Mouse (Mus musculus) forebrain, embryonic 12.5 days (tissue): ENCODE results near the gene Nudcd3. TPM values are rescaled to one million over a fixed set of nuclear protein-coding genes. Genes with fewer than 3 reads are reported as not detected.
"Not testable (repeated sequence)": the region's sequence is repeated elsewhere in the genome, so short reads cannot be mapped to it uniquely, and the experiment has no call there.

Source experiments
- ATAC-seq: fragments of 200-750 bp; cut with Nextera tagmentation; 2 replicates; pipeline ENCODE4 v1.8.0; 2017; ENCODE audit warnings: moderate TSS enrichment; ENCODE audit not compliant: low FRiP score
- H3K27ac ChIP-seq: fragments of 300-500 bp; sonication (generic); 2 replicates; pipeline ENCODE4 v1.5.1; 2016; ENCODE audit warnings: mild to moderate bottlenecking
- H3K27me3 ChIP-seq: fragments of 300-500 bp; sonication (generic); 2 replicates; pipeline ENCODE4 v1.6.1; 2016; ENCODE audit warnings: mild to moderate bottlenecking
- H3K36me3 ChIP-seq: fragments of 300-500 bp; sonication (generic); replicated peaks from 2 replicates; pipeline ENCODE4 v1.6.1; 2016; ENCODE audit warnings: mild to moderate bottlenecking
- H3K4me1 ChIP-seq: fragments of 300-500 bp; sonication (generic); 2 replicates; pipeline ENCODE4 v1.6.1; 2016
- H3K4me2 ChIP-seq: fragments of 300-500 bp; sonication (generic); 2 replicates; pipeline ENCODE4 v1.6.1; 2016; ENCODE audit warnings: mild to moderate bottlenecking, moderate library complexity
- H3K4me3 ChIP-seq: fragments of 300-500 bp; sonication (generic); replicated peaks from 2 replicates; pipeline ENCODE4 v1.5.1; 2016; ENCODE audit warnings: mild to moderate bottlenecking
- H3K9ac ChIP-seq: fragments of 300-500 bp; sonication (generic); 2 replicates; pipeline ENCODE4 v1.6.1; 2016; ENCODE audit warnings: mild to moderate bottlenecking
- H3K9me3 ChIP-seq: fragments of 300-500 bp; sonication (generic); 2 replicates; pipeline ENCODE4 v1.6.1; 2016
- WGBS: fragments of 180-500 bp; shearing (Covaris S2); methylation state at CpG from one replicate; pipeline ENCODE4 v1.1.7; 2016; 5-methylcytosine and 5-hydroxymethylcytosine counted together
- polyA plus RNA-seq: library from polyadenylated mRNA; unstranded; fragments of >200 nt; fragmentation: Nextera tagmentation; extraction: Ambion mirVana; gene quantifications from 2 replicates; pipeline ENCODE4 v1.2.1, GENCODE M21; 2016

Gene Nudcd3
- polyA plus RNA-seq, 1 experiment from 2014 or later = 60.5 TPM

DNA sequence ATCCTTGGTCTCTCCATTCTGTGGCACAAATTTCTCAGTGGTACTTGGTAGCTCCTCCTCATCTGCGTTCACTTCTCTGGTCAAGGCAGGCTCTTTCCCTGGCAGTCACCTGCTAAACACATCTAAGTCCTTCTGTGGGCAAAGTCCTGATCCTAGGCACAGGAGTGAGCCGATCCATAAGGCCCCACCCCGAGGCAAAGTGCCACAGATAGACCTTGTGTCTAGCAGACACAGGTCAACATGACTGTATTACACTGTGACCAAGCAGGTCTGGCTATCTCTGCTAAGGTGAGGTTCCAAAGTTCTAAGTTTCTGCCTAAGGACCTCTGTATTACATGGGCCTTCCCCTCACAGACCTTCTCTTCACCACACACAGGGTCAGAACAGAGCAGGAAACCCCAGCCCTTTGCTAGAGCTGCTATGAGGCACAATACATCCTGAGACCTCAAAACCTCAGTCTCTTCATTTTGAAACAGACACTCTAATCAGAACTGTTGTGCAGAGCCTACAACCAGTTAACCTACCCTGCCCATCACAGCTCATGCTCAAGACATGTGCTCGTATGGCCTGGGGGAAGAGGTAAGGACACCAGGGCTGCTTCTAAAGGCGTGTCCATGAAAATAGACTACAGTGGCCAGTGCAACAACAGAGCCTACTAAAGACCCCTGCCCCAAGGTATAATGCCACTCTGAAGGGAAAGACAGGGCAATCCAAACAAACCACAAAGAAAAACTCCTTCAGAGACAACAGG is 88.3 kb downstream of the Nudcd3 start:
- 91% methylated on average over 5 of the region's 5 CpGs for WGBS
- H3K36me3 ChIP-seq = peaks cover 68% of the 10 kb centered on the region

DNA sequence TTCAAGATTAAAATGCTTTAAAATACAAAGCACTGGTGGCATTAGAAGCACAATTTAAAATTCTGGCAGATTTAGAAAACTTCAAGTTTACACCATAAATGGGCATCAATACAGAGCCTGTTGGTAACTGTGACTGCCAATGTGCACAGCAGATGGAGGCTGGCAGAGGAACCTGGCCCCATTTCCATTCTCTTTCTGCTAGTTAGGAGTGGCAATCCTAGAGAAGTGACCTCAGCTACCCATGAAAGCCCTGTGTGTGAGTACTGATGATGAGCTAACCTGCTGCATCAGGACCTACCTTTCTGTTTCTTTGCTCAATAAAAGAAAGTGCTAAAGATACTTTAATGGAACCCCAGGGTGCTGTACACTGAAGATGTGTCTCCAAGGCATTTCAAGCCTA is 90.2 kb downstream of the Nudcd3 start:
- Histone ChIP-seq H3K4me1 (no peaks in the 10 kb centered on the region), H3K9me3 (no peaks in the 10 kb centered on the region), H3K4me2 (no peak overlapping the region), H3K27me3 (no peaks in the 10 kb centered on the region), H3K9ac (no peak overlapping the region), H3K27ac (no peak overlapping the region), H3K4me3 (no peak overlapping the region), H3K36me3 (peaks cover 79% of the 10 kb centered on the region)
- ATAC-seq = no peak

More for the DNA sequence above, 88.3 kb downstream of the Nudcd3 start:
- H3K9me3 ChIP-seq = no peaks in the 10 kb centered on the region
- no peak overlapping the region for H3K27ac ChIP-seq
- H3K4me1 ChIP-seq = no peaks in the 10 kb centered on the region
- no peak overlapping the region for H3K4me3 ChIP-seq
- H3K4me2 ChIP-seq = no peak overlapping the region
- ATAC-seq = no peak
- H3K27me3 ChIP-seq = no peaks in the 10 kb centered on the region
- no peak overlapping the region for H3K9ac ChIP-seq

DNA sequence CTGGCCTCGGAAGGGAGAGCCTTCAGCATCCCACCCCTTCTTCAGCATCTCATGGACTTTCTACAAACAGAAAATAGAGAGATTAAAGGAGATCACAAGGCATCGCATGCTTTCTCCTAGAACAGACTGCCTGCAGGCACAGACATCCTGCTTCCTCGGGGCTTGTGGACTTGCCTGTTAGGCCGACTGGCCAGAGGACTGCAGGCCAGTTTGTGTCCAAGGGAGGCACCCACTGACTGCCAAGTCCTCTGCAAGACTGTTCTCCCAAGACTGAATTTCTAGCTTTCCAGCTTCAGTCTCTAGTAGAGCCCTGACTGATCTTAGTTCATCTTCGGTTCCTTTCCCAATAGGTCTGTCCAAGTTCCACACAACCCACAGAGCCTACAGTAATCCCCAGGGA is 91.9 kb downstream of the Nudcd3 start:
- peaks cover 76% of the 10 kb centered on the region for H3K36me3 ChIP-seq
- WGBS = 93% methylated on average over 5 of the region's 5 CpGs
- no peak overlapping the region for H3K27ac ChIP-seq
- no peak for ATAC-seq
- no peaks in the 10 kb centered on the region for H3K27me3 ChIP-seq
- H3K4me1 ChIP-seq = no peaks in the 10 kb centered on the region
- no peaks in the 10 kb centered on the region for H3K9me3 ChIP-seq
- no peak overlapping the region for H3K4me2 ChIP-seq
- H3K9ac ChIP-seq = no peak overlapping the region
- H3K4me3 ChIP-seq = no peak overlapping the region

DNA sequence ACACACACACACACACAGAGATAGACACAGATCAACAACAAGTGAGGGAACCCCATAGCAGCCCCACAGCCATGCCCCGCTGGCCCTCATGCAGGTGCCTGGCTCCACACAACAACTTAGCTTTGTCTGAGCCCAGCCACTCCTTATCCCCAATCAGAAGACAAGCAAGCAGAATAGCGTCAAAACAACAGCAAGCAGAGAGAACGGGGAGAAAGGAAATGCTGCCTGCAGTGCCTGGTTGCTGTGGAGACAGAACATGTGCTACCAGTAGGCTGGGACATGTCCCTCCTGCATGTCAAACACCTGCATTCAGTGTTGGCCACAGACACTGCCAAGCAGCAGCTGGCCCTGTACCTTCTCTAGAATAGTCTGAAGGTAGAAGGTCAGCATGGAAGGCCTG is 92.5 kb downstream of the Nudcd3 start:
- Histone ChIP-seq H3K36me3 (peaks cover 70% of the 10 kb centered on the region), H3K27me3 (no peaks in the 10 kb centered on the region), H3K9me3 (no peaks in the 10 kb centered on the region), H3K4me1 (no peaks in the 10 kb centered on the region), H3K4me2 (no peak overlapping the region), H3K4me3 (no peak overlapping the region), H3K27ac (no peak overlapping the region), H3K9ac (no peak overlapping the region)
- 75% methylated on average over 3 of the region's 3 CpGs for WGBS
- no peak for ATAC-seq

DNA sequence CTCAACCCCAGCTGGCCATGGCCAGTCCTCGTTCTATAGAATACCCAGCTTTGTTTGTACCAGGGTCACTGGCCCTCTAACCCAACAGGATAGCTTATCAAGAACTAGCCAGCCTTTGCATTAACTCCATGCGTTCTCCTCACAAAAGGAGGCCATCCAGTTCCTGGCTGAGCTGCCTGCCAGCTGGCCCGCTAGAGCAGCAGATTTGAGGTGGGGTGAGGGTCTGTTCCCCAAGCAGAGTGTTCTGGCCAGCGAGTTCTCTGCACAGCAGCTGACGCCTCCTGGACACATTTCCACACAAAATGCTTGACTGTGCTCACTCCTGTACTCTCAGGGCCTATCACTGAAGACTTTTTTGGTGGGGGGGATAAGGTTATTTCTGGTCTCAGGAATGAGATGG is 95.5 kb downstream of the Nudcd3 start:
- WGBS = 92% methylated on average over 5 of the region's 5 CpGs
- H3K27ac ChIP-seq = no peak overlapping the region
- no peaks in the 10 kb centered on the region for H3K27me3 ChIP-seq
- H3K9ac ChIP-seq = no peak overlapping the region
- no peak for ATAC-seq
- no peak overlapping the region for H3K4me3 ChIP-seq
- no peaks in the 10 kb centered on the region for H3K9me3 ChIP-seq
- no peak overlapping the region for H3K4me2 ChIP-seq
- H3K4me1 ChIP-seq = peaks cover 5% of the 10 kb centered on the region; the same call in 1 of the 2 replicates
- peaks cover 42% of the 10 kb centered on the region for H3K36me3 ChIP-seq

DNA sequence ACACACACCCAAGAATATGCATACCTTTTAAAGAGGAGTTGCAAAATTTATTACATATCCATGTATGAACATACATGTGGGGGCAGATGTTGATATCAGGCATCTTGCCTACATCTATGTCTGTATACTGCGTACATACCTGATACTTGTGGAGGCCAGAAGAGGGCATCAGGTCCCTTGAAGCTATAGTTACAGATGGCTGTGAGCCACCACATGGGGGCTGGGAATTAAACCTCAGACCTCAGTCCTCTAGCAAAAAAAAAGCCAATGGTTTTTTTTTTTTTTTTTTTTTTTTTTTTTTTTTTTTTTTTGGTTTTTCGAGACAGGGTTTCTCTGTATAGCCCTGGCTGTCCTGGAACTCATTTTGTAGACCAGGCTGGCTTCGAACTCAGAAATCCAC is 103.6 kb downstream of the Nudcd3 start:
- H3K4me2 ChIP-seq, H3K9ac ChIP-seq, H3K27me3 ChIP-seq, H3K4me1 ChIP-seq, ATAC-seq, H3K36me3 ChIP-seq, H3K4me3 ChIP-seq, H3K27ac ChIP-seq, H3K9me3 ChIP-seq: not testable (repeated sequence)
- WGBS = 81% methylated on average over 3 of the region's 3 CpGs

DNA sequence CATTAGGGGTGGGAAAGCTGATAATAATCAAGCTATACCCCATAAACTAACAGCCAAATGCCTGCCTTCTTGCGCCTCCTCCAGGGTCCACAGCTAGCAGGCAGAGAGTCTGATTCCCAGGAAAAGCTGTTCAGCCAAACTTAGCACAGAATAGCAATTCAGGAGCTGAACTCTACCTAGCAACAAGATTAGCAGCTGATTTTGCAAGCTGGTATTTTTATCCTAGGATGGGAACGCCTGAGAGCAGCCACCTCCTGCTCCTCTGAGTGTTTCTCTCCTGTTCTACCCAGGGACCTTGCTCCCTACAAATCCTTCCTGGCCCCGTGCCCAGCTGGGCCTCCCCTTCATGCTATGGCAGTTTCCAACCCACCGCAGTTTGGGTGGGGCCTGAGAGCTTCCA is 113.2 kb downstream of the Nudcd3 start:
- Histone ChIP-seq H3K4me3 (no peak overlapping the region), H3K4me2 (no peak overlapping the region), H3K9me3 (no peaks in the 10 kb centered on the region), H3K27ac (no peak overlapping the region), H3K36me3 (no peaks in the 10 kb centered on the region), H3K27me3 (no peaks in the 10 kb centered on the region), H3K9ac (no peak overlapping the region), H3K4me1 (no peaks in the 10 kb centered on the region; the same call in 1 of the 2 replicates)
- 73% methylated on average over 4 of the region's 4 CpGs for WGBS
- no peak for ATAC-seq

DNA sequence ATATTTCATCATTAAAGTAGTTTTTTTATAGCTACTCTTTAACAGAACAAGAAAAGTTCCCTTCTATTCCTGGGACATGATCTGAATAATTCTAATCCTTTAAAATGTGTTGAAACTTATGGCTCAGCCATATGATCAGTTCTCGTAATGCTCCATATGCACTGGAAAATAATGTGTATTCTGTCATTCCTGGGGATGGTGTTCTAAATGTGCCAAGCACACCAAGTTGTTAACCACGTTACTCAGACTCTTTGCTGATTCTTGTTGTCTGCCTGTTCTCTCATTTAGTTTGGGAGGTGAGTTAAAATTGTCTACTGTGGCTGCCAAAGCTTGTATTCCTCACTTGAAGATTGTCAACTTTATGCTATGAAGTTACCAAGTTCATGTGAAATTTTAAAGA is 121.5 kb downstream of the Nudcd3 start:
- no peaks in the 10 kb centered on the region for H3K36me3 ChIP-seq
- no peak overlapping the region for H3K4me2 ChIP-seq
- no peak overlapping the region for H3K27ac ChIP-seq
- 86% methylated on average over 2 of the region's 2 CpGs for WGBS
- no peak overlapping the region for H3K4me3 ChIP-seq
- no peaks in the 10 kb centered on the region; the same call in 1 of the 2 replicates for H3K4me1 ChIP-seq
- H3K27me3 ChIP-seq = no peaks in the 10 kb centered on the region
- H3K9me3 ChIP-seq = no peaks in the 10 kb centered on the region
- ATAC-seq = no peak
- no peak overlapping the region for H3K9ac ChIP-seq

DNA sequence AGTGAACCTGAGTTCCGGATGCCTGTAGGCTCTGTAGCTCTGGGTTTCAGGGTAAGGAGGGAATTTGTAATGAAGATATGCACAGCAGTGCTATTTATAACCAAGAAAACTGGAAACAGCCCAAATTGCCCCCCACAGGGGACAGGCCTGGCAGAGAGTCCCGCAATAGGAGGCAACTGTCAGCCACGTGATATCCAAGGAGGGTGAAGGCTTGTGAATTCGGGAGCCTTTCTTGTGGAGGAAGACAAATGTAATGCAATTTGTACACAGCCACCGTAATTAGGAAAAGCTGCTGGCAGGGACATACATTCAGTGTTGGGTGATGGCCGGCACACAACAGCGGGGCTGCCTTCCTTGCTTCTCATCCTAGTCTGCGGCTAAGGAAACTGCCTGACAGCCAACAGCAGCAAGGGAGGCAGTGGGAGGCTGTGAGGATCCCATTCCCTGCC is 124.6 kb downstream of the Nudcd3 start:
- WGBS = 71% methylated on average over 8 of the region's 8 CpGs
- H3K27ac ChIP-seq = no peak overlapping the region
- no peaks in the 10 kb centered on the region for H3K9me3 ChIP-seq
- peaks cover 9% of the 10 kb centered on the region; the same call in 1 of the 2 replicates for H3K27me3 ChIP-seq
- H3K4me1 ChIP-seq = no peaks in the 10 kb centered on the region
- no peak overlapping the region for H3K4me3 ChIP-seq
- H3K9ac ChIP-seq = no peak overlapping the region
- no peak for ATAC-seq
- H3K4me2 ChIP-seq = no peak overlapping the region
- no peaks in the 10 kb centered on the region for H3K36me3 ChIP-seq

DNA sequence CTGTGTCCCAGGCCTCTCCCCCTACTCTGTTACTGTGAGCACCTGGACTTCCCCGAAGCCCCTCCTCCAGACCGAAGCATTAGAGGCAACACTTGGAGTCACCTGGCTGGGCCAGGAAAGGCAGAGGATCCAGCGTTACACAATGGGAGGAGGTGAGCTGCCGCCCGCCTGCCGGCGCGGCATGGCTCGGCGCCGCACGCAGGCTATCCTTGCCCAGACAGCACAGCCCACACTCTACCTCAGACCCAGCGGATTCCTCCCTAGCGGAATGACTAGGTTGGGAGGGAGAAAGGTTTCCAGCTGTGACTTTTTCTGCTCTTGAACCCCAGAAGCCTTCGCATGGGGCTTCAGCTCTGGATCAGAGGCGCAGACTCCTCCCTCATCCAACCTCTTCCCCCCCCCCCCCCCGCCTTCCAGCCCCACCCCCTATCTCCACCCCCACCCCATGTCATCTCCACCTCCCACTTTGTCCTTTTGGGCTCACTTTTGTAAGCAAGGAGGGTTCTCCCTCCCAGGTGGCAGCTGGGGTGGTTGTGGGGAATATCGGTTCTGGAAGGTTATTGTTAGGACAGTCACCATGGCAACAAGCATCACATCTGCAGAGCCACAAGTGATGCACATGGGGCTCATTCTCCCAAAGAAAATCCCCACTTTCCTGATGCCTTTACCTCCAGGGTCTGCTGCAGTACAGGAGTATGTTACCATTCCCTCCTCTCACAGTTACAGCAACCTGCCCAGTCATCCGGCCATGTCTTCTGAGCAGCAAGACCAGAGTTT is 131.8 kb downstream of the Nudcd3 start:
- Histone ChIP-seq H3K9ac (no peak overlapping the region), H3K27ac (no peak overlapping the region), H3K27me3 (peaks cover 78% of the 10 kb centered on the region), H3K36me3 (no peaks in the 10 kb centered on the region), H3K4me3 (peak overlapping the region; percentile 19), H3K9me3 (no peaks in the 10 kb centered on the region), H3K4me2 (peak overlapping the region; percentile 39), H3K4me1 (peaks cover 27% of the 10 kb centered on the region)
- WGBS = 6% methylated on average over 14 of the region's 19 CpGs
- peak; percentile 44; the same call in 1 of the 2 replicates for ATAC-seq

DNA sequence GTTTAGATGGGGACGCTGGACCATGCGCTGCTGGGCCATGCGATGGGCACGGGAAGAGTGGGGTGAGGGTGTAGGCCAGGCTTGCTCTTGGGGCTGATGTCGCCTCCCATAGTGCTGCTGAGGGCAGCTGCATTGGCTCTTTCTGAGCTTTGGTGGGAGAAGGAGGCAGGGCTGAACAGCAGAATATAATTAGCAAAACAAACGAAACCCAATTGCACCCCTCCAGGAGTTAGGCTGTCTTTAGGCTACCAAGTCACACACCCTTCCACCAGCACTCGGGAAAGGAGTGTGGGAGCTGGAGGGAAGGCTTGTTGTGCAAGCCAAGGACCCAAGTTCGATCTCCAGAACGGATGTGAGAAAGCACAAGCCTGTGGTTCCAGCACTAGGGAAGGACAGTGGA is 133.1 kb downstream of the Nudcd3 start:
- no peak overlapping the region for H3K9ac ChIP-seq
- 33% methylated on average over 9 of the region's 9 CpGs for WGBS
- peaks cover 27% of the 10 kb centered on the region for H3K4me1 ChIP-seq
- H3K9me3 ChIP-seq = no peaks in the 10 kb centered on the region
- H3K36me3 ChIP-seq = no peaks in the 10 kb centered on the region
- ATAC-seq = no peak
- no peak overlapping the region for H3K27ac ChIP-seq
- H3K4me3 ChIP-seq = no peak overlapping the region
- H3K27me3 ChIP-seq = peaks cover 89% of the 10 kb centered on the region
- no peak overlapping the region for H3K4me2 ChIP-seq

DNA sequence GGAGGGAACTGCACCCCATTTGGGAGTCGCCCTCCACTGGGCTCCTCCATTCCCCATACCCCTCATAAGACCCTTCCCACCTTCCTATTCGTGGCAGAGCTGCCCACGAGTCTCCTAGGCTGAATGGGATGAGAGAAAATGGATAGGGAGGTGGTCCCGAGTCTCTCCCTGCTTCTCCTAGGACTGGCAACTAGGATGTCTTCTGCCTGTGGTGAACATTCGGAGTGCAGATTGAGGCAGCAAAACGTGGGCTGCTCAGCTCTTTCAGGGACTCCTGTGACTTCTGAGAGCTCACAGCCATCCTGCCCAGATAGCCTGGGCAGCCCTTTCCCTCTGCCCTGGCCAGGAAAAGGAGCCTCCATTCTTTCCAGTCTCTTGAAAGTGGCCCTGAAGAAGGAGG is 134.0 kb downstream of the Nudcd3 start, which contains the start of gene Camk2b:
TSS of gene Camk2b (minus strand) at position 187 of the 400 bp plus-strand sequence.
- 0 out of 2 replicates have a peak within 1 kb of the TSS, but pooled peaks have one; percentile 25 for H3K27ac ChIP-seq
- no peaks in the 10 kb centered on the region for H3K9me3 ChIP-seq
- H3K4me1 ChIP-seq = peaks cover 27% of the 10 kb centered on the region
- peak within 1 kb of the TSS; percentile 55 for H3K9ac ChIP-seq
- ATAC-seq = no peak
- 14% methylated on average over 6 of the region's 6 CpGs for WGBS
- H3K36me3 ChIP-seq = no peaks in the 10 kb centered on the region
- peaks cover 93% of the 10 kb centered on the region for H3K27me3 ChIP-seq
- peak within 1 kb of the TSS; percentile 69 for H3K4me2 ChIP-seq
- peak within 1 kb of the TSS; percentile 51 for H3K4me3 ChIP-seq
